Mouse (Mus musculus) embryo, embryonic 9.5 days (tissue): ENCODE results near the gene Cmya5.

Experiments
- DNase-seq: peaks from one replicate; pipeline ENCODE4 v3.0.0-alpha.2; 2017; ENCODE audit errors: extremely low spot score

The Cmya5 gene

GRCm38 (mm10) chr13:92992823-92993222, 151.7 kb downstream of the Cmya5 start:
- no peak for DNase-seq
